Mouse (Mus musculus) bone marrow, adult 2 months (tissue): ENCODE measurements at regions not wholly inside any gene's neighbourhood (a gene's known extent, or its start where the extent isn't known, plus 50 kb on each side); places are given as distances from the start of the nearest gene placed in this dataset.

Experiments used
- CTCF ChIP-seq: fragments of 200-500 bp; IDR thresholded peaks from 2 replicates; pipeline ENCODE4 v1.5.1; 2011; ENCODE audit warnings: low read length, control low read depth; ENCODE audit not compliant: control insufficient read depth, insufficient read depth
- POLR2A ChIP-seq: fragments of 200-500 bp; IDR thresholded peaks from 2 replicates; pipeline ENCODE4 v1.6.1; 2011; ENCODE audit warnings: low read depth, mild to moderate bottlenecking, control low read depth, low read length, borderline replicate concordance; ENCODE audit not compliant: control insufficient read depth

DNA sequence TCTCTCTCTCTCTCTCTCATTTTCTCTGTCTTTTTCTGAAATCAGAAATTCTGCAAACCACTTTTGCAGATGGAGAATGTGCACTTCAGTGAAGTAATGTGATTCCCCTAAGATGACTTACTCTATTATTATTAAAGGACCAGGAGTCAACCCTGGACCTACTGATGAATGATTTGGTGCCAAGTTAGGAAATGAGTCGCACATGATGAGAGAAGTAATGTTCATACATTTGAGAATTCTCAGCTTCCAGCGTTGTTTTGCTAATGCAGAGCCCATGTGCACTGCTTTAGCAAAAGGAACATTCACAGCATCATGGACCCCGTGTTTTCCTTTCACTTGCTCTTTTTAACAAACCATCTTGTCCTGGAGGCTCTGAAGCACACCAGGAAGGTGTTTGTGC lies 262.4 kb upstream of the Gm12728 start:
- TF ChIP-seq CTCF, result no peak
- TF ChIP-seq POLR2A, result no peak
